Mouse (Mus musculus) CD8-positive naive resting alpha-beta T cell, adult 57 days (primary cell): Measurements from ENCODE around the gene Gm10778. TPM values are rescaled to one million over a fixed set of nuclear protein-coding genes. Genes with fewer than 3 reads are reported as not detected.

Experiments
- total RNA-seq: library from RNA; stranded (reverse); gene quantifications from one replicate; pipeline ENCODE4 v1.2.4, GENCODE M21; 2023

Gene Gm10778
- total RNA-seq, result 1.4 TPM

GRCm38 (mm10) chr10:81648803-81649775 lies at the start of gene Gm10778:
Gm10778 (plus strand) TSS chr10:81649059.

GRCm38 (mm10) chr10:81600738-81601203 lies 48.1 kb upstream of the Gm10778 start, which contains the start of gene Tle6:
Tle6 (minus strand) TSS chr10:81601073.

GRCm38 (mm10) chr10:81605974-81606751 lies 42.7 kb upstream of the Gm10778 start, which contains the start of gene BC025920:
BC025920 (plus strand) TSS chr10:81606270.

GRCm38 (mm10) chr10:81626994-81627835 lies 21.6 kb upstream of the Gm10778 start, which contains the start of gene Sirt6:
Sirt6 (minus strand) TSS chr10:81627797.

GRCm38 (mm10) chr10:81628390-81628789 lies 20.5 kb upstream of the Gm10778 start, which contains the start of gene Ankrd24:
Ankrd24 (plus strand) TSS chr10:81628540.

GRCm38 (mm10) chr10:81704531-81705301 lies 55.9 kb downstream of the Gm10778 start, which contains the start of gene Zfp433:
Zfp433 (plus strand) TSS chr10:81704825.

Other genes with a start within 250 kb of the Gm10778 start
- gene Nfic, start 193.4 kb upstream of the Gm10778 start, total RNA-seq, result 20.7 TPM
- not detected for gene Celf5, start 166.3 kb upstream of the Gm10778 start, total RNA-seq
- gene Ncln, start 152.7 kb upstream of the Gm10778 start, total RNA-seq, result 216 TPM
- 131 TPM for gene S1pr4, start 148.9 kb upstream of the Gm10778 start, total RNA-seq
- gene Gna15, start 124.8 kb upstream of the Gm10778 start, total RNA-seq, result 20.8 TPM
- 22.9 TPM for gene Gna11, start 103.9 kb upstream of the Gm10778 start, total RNA-seq
- 523 TPM for gene Aes, start 89.6 kb upstream of the Gm10778 start, total RNA-seq
- gene Tle2, start 74.5 kb upstream of the Gm10778 start, total RNA-seq, result 5.9 TPM
- 1.9 TPM for gene Tle6, start 48.0 kb upstream of the Gm10778 start, total RNA-seq
- 4.9 TPM for gene BC025920, start 42.8 kb upstream of the Gm10778 start, total RNA-seq
- 28.2 TPM for gene Sirt6, start 21.3 kb upstream of the Gm10778 start, total RNA-seq
- 1.4 TPM for gene Ankrd24, start 20.5 kb upstream of the Gm10778 start, total RNA-seq
- gene Zfp433, start 55.8 kb downstream of the Gm10778 start, total RNA-seq, result 7.5 TPM
- 2.8 TPM for gene Gm3055, start 122.1 kb downstream of the Gm10778 start, total RNA-seq
- 0.61 TPM for gene Gm4767, start 163.1 kb downstream of the Gm10778 start, total RNA-seq
- 2.1 TPM for gene Gm32687, start 214.9 kb downstream of the Gm10778 start, total RNA-seq